Mouse (Mus musculus): ENCODE data around the gene Slc41a3.

DNA sequence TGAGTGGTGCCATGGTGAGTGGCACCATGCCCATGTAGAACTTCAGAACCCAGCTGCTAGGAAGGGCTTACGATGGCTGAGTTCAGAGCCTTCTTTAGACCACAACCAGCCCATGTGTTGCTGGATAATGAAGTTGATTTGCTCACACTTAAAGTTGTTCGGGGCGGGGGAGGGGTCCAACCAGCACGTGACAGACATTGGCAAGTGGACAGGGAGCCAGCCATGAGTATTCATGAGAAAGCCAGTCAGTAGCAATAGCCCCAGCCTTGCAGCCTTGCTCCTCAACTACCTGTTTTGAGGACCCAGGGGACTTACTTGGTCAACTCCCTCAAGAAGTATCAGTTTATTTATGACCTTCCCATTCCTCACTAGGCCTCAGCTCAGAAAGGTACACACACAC is 40.4 kb downstream of the Slc41a3 start:
- TF ChIP-seq POLR2A (IDR thresholded peaks at IDR 0.05; ENCODE audit: extremely low read depth, insufficient read depth, low read length), result no peak
- TF ChIP-seq CTCF (IDR thresholded peaks at IDR 0.05; ENCODE audit: extremely low read depth, insufficient read depth, low read length), result no peak

Measured in cortical plate, adult 2 months (tissue).